Mouse (Mus musculus) testis, adult 2 months (tissue): ENCODE data around the gene Duox1.

ENCODE experiments used
- CTCF ChIP-seq: fragments of 200-500 bp; IDR thresholded peaks from 2 replicates; pipeline ENCODE4 v1.5.1; 2012; ENCODE audit warnings: low read depth, mild to moderate bottlenecking, inconsistent platforms, low read length, moderate library complexity; ENCODE audit not compliant: control insufficient read depth, insufficient read depth, insufficient replicate concordance
- POLR2A ChIP-seq: fragments of 200-500 bp; IDR thresholded peaks from 2 replicates; pipeline ENCODE4 v1.6.1; 2012; ENCODE audit warnings: low read depth, mild to moderate bottlenecking, inconsistent platforms, low read length, moderate library complexity; ENCODE audit not compliant: control insufficient read depth

- TF ChIP-seq CTCF (no peak), POLR2A (no peak)
Measured at GRCm38 (mm10) chr2:122311561-122311960, 3.9 kb upstream of the Duox1 start.
